Mouse (Mus musculus): ENCODE results near the gene 1700017B05Rik.
"Not testable (repeated sequence)": the region's sequence is repeated elsewhere in the genome, so short reads cannot be mapped to it uniquely, and the experiment has no call there.

The 1700017B05Rik gene

DNA sequence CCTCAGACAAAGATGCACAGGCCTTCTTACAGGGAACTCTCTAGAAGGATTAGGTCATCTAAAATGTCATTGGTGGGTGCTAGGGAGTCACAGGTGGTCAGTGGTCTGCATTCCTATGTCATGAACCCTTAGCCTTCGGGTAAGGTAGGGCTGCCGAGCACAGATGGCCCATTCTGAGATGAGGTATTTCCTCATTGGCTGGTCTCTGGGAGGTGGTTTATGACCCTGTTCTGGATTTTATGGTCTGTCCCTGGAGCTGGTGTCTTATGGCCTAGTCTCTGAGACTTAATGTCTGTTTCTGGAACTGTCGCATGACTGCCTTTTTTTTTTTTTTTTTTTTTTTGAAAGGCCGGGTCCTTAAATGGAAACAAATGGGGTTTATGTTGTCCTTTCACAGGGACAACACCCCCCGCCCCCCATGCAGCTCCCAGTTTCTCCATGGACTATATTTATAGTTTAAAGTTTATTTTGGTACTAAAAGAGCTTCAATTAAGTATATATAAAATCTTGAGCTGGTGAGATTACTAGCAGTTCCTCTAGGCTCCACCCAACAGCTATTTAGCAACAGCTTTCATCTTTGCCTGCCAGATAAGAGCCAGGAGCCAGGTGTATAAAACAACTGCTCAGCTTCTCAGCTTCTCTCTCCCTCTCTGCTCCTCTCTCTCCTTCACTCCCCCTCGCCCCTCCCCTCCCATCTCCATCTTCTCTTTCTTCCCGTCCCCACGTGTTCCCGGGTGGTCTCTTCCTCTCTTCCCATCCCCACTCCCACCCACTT lies 49.8 kb downstream of the 1700017B05Rik start:
- DNase-seq: no peak

GRCm38 (mm10) chr9:57209316-57209715 lies 53.1 kb downstream of the 1700017B05Rik start:
- DNase-seq: peak; percentile 22

DNA sequence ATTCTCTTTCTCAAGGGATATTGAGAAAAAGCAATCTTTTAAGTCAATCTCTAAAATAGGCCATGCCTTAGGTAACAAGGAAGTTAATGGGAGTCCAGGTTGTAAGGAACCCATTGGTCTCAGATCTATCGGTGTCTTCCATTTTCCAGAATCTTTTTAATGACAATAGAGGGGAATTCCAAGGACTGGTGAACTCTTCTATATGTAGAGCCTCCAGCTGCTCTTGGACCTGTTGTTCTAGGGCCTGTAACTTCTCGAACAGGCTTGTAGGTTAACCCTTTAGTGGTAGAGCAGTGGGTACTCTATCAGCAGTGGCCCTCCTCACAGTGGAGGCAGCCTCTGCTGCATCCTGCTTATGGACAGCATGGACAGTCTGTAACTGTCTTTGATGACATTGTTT lies 55.5 kb downstream of the 1700017B05Rik start:
- DNase-seq: no peak

GRCm38 (mm10) chr9:57203571-57203970 lies 58.8 kb downstream of the 1700017B05Rik start:
- DNase-seq: not testable (repeated sequence)

All from cerebellum, adult 11 months (tissue).